ENCODE assay signal across 49 mouse cellular contexts in genomic region chr3:75276522-75276921, GRCm38 (mm10). TPM values are rescaled to one million over a fixed set of nuclear protein-coding genes. Genes with fewer than 3 reads are reported as not detected.
"Had no signal": no experiment of that assay in that cellular context is flagged by ENCODE, and none has a peak within 500 bp of the region (broad histone marks: within the 10 kb centered on the region; RNA-seq: fewer than 3 reads in every experiment).

No protein-coding gene starts in this region.

- H3K27me3 ChIP-seq: heart, embryonic 12.5 days; heart, embryonic 13.5 days; heart, embryonic 15.5 days; hindbrain, embryonic 12.5 days; hindbrain, embryonic 13.5 days; hindbrain, embryonic 15.5 days; intestine, embryonic 15.5 days had no signal

- H3K4me2 ChIP-seq: heart, embryonic 11.5 days; heart, embryonic 12.5 days; heart, embryonic 13.5 days; heart, embryonic 15.5 days; hindbrain, embryonic 12.5 days; hindbrain, embryonic 13.5 days; hindbrain, embryonic 14.5 days; hindbrain, embryonic 15.5 days; intestine, embryonic 15.5 days had no signal

- H3K9ac ChIP-seq: heart, embryonic 12.5 days; heart, embryonic 13.5 days; heart, embryonic 15.5 days; hindbrain, embryonic 12.5 days; hindbrain, embryonic 13.5 days; hindbrain, embryonic 14.5 days; hindbrain, embryonic 15.5 days; intestine, embryonic 15.5 days had no signal

- H3K4me1 ChIP-seq: hindbrain, embryonic 12.5 days; hindbrain, embryonic 13.5 days; hindbrain, embryonic 15.5 days; intestine, embryonic 15.5 days had no signal

- H3K27ac ChIP-seq: heart, embryonic 10.5 days; heart, embryonic 13.5 days; heart, embryonic 15.5 days; hindbrain, embryonic 10.5 days; hindbrain, embryonic 12.5 days; hindbrain, embryonic 13.5 days; hindbrain, embryonic 14.5 days; hindbrain, embryonic 15.5 days; hindbrain, postnatal 0 days; intestine, embryonic 15.5 days; kidney, postnatal 0 days; layer of hippocampus, adult 2 months had no signal

- H3K36me3 ChIP-seq: heart, embryonic 10.5 days; heart, embryonic 12.5 days; heart, embryonic 13.5 days; heart, embryonic 15.5 days; hindbrain, embryonic 10.5 days; hindbrain, embryonic 12.5 days; hindbrain, embryonic 13.5 days; hindbrain, embryonic 15.5 days; intestine, embryonic 15.5 days had no signal

- DNase-seq: heart, postnatal 10 days; heart, postnatal 14 days; heart, postnatal 36 days; heart, postnatal 4 days; kidney, adult 11 months; kidney, adult 18-20 months; kidney, adult 2 months; kidney, adult 8-10 months; kidney, adult 9 months; kidney, postnatal 10 days; kidney, postnatal 14 days; kidney, postnatal 25 days; kidney, postnatal 36 days; kidney, postnatal 4 days; layer of hippocampus, adult 9-11 months; layer of hippocampus, postnatal 36 days had no signal

- H3K9me3 ChIP-seq: heart, embryonic 10.5 days; heart, embryonic 12.5 days; heart, embryonic 13.5 days; heart, embryonic 15.5 days; hindbrain, embryonic 10.5 days; hindbrain, embryonic 12.5 days; hindbrain, embryonic 13.5 days; hindbrain, embryonic 15.5 days; intestine, embryonic 15.5 days had no signal

- ATAC-seq: hindbrain, embryonic 16.5 days; hindbrain, postnatal 0 days; inflammation-experienced regulatory T-cells, adult 6 months; intestine, embryonic 15.5 days; intestine, embryonic 16.5 days; intestine, postnatal 0 days had no signal

- H3K4me3 ChIP-seq: heart, embryonic 10.5 days; heart, embryonic 12.5 days; heart, embryonic 13.5 days; heart, embryonic 15.5 days; hindbrain, embryonic 10.5 days; hindbrain, embryonic 12.5 days; hindbrain, embryonic 13.5 days; hindbrain, embryonic 15.5 days; intestine, embryonic 15.5 days; layer of hippocampus, adult 2 months had no signal

RNA-seq across cellular contexts. Expression of gene Serpini2, which starts 6.6 kb away (rescaled TPM):
- total RNA-seq: heart, postnatal 10 days; heart, postnatal 14 days; heart, postnatal 25 days; heart, postnatal 36 days; heart, postnatal 4 days; hematopoietic stem cell, adult 5-6 weeks; hindbrain, postnatal 0 days; layer of hippocampus, adult 18-20 months; layer of hippocampus, adult 2 months; layer of hippocampus, adult 8-10 months; layer of hippocampus, postnatal 10 days; layer of hippocampus, postnatal 14 days; layer of hippocampus, postnatal 25 days; layer of hippocampus, postnatal 36 days; left cerebral cortex, adult 18-20 months had no signal
- polyA plus RNA-seq: heart, embryonic 10.5 days; heart, embryonic 11.5 days; heart, embryonic 12.5 days; heart, embryonic 13.5 days; heart, embryonic 14.5 days; heart, embryonic 15.5 days; heart, embryonic 16.5 days; heart, postnatal 0 days; hindbrain, embryonic 10.5 days; hindbrain, embryonic 11.5 days; hindbrain, embryonic 12.5 days; hindbrain, embryonic 13.5 days; hindbrain, embryonic 14.5 days; hindbrain, embryonic 15.5 days; hindbrain, embryonic 16.5 days; hindbrain, postnatal 0 days; inflammation-experienced regulatory T-cells, adult 6 months; kidney, adult 2 months; kidney, embryonic 14.5 days; kidney, embryonic 16.5 days; kidney, postnatal 0 days; large intestine, adult 2 months had no signal
